In genomic region chr11:72428694-72429093, GRCm38 (mm10) we compare ENCODE assay signal across 1 mouse cellular context.
TF ChIP-seq lines count a peak whose summit lies in the region.

No protein-coding gene starts in this region.

TF ChIP-seq in MEL, 35 proteins besides CTCF, POLR2A, EP300 and RAD21 (continued from another document):
- TF ChIP-seq CHD1 (IDR thresholded peaks at IDR 0.05; ENCODE audit: low read depth, low read length) (no peak), HCFC1 (IDR thresholded peaks at IDR 0.05; ENCODE audit: low read depth, low read length) (0 out of 2 replicates have a peak, but pooled peaks have one; percentile 14), USF1 (IDR thresholded peaks at IDR 0.05; ENCODE audit: low read depth, low read length) (peak; percentile 95), BHLHE40 (IDR thresholded peaks at IDR 0.05; ENCODE audit: borderline replicate concordance, low read depth, low read length) (no peak; the same call in 1 of the 2 replicates), SIN3A (IDR thresholded peaks at IDR 0.05; ENCODE audit: low read length) (peak; percentile 77), POLR2AphosphoS5 (IDR thresholded peaks at IDR 0.05; ENCODE audit: borderline replicate concordance, low read depth, low read length) (no peak)
